Mouse (Mus musculus) E14TG2a.4 (cell line): ENCODE measurements around the gene Galr2.
A peak's percentile ranks its signal among the peaks of the same experiment; 100 is the strongest.

ENCODE experiments used
- H3K27me3 ChIP-seq: 2 replicates; pipeline ENCODE4 v1.6.1; 2014; ENCODE audit warnings: low read length, control low read depth; ENCODE audit not compliant: insufficient read depth
- H3K36me3 ChIP-seq: 2 replicates; pipeline ENCODE4 v1.6.1; 2014; ENCODE audit warnings: low read length, control low read depth; ENCODE audit not compliant: insufficient read depth
- H3K4me1 ChIP-seq: replicated peaks from 2 replicates; pipeline ENCODE4 v1.6.1; 2014; ENCODE audit warnings: low read depth, low read length, control low read depth
- H3K4me3 ChIP-seq: replicated peaks from 2 replicates; pipeline ENCODE4 v1.5.1; 2014; ENCODE audit warnings: mild to moderate bottlenecking, low read length
- H3K9me3 ChIP-seq: 2 replicates; pipeline ENCODE4 v1.6.1; 2014; ENCODE audit warnings: low read length, control low read depth
- CTCF ChIP-seq: conservative IDR thresholded peaks from 2 replicates; pipeline ENCODE4 v1.5.1; 2014; ENCODE audit warnings: low read length
- NANOG ChIP-seq: IDR thresholded peaks from 2 replicates; pipeline ENCODE4 v1.6.1; 2014; ENCODE audit warnings: borderline replicate concordance, low read length, mixed read lengths
- POU5F1 ChIP-seq: IDR thresholded peaks from 2 replicates; pipeline ENCODE4 v1.6.1; 2014; ENCODE audit warnings: low read length, borderline replicate concordance

Gene Galr2

DNA sequence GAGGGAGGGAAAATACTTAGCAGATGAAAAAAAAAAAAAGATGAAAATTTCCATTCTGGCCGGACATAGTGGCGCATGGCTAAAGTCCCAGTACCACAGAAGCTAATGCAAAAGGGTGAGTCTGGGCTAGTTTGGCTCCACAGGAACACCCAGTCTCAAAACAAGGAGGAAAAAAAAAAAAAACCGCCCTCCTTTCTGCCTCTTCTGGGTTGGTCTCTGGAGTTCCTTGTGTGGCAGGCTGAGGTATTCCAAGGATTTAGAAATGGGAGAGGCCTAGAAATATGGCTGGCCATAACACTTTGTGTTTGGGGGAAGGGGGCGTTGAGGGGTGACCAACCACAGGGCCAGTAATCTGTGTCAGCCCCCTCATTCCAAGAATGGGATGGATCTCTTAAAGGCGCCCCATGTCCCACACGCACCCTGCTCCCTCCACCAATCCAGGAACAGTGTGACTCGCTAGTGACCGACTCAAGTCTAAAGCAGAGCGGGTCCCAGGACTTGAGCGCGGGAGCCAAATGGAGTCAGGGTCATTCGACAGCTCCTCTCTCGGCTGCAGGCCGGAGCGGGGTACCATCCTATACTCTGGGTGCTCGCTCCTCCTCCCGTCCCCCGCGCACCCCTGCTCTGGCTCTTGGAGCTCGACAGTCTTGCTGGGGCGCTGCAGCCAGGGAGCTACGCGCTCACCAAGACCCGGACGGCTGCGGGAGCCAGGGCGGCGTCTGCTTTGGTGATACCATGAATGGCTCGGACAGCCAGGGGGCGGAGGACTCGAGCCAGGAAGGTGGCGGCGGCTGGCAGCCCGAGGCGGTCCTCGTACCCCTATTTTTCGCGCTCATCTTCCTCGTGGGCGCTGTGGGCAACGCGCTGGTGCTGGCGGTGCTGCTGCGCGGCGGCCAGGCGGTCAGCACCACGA, at the start of gene Galr2:
TSS of gene Galr2 (plus strand) at position 189 of the 913 bp plus-strand sequence.
- Histone ChIP-seq H3K9me3 (no peaks in the 10 kb centered on the region), H3K4me3 (peak within 1 kb of the TSS; percentile 76), H3K36me3 (no peaks in the 10 kb centered on the region), H3K4me1 (peaks cover 37% of the 10 kb centered on the region), H3K27me3 (peaks cover 66% of the 10 kb centered on the region)
- TF ChIP-seq NANOG (no peak), CTCF (no peak), POU5F1 (no peak)

GRCm38 (mm10) chr11:116232427-116232826, 48.3 kb upstream of the Galr2 start:
- Histone ChIP-seq H3K27me3 (peaks cover 72% of the 10 kb centered on the region), H3K4me3 (peak overlapping the region; percentile 70), H3K36me3 (no peaks in the 10 kb centered on the region), H3K4me1 (peaks cover 58% of the 10 kb centered on the region), H3K9me3 (no peaks in the 10 kb centered on the region)
- TF ChIP-seq NANOG (no peak), POU5F1 (no peak), CTCF (no peak)

DNA sequence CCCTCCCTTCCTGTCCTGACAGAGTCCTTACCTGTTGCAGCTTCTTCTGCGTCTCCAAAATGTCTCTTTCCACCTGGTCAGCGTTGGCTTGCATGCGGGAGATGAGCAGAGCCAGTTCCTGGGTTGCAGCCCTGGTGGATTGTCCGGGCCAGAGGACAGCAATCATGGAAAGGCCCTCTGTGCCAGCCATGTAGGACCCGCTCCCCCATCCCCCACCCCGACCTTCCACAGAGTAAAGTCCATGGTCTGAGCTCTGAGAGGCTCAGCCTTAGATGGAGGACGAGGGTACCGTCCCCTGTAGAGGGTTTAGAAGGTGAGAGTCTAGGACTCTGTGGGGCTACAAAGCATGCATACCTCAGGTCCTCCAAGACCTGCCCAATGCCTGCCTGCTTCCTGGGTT, 45.8 kb upstream of the Galr2 start:
- peaks cover 74% of the 10 kb centered on the region for H3K27me3 ChIP-seq
- TF ChIP-seq CTCF: no peak
- TF ChIP-seq NANOG: no peak
- TF ChIP-seq POU5F1: no peak
- no peaks in the 10 kb centered on the region for H3K9me3 ChIP-seq
- peaks cover 53% of the 10 kb centered on the region for H3K4me1 ChIP-seq
- H3K36me3 ChIP-seq: no peaks in the 10 kb centered on the region
- H3K4me3 ChIP-seq: no peak overlapping the region

GRCm38 (mm10) chr11:116237742-116238395, 42.9 kb upstream of the Galr2 start, which contains the start of gene Evpl:
TSS of gene Evpl (minus strand) at chr11:116238077.
- H3K4me3 ChIP-seq: peak within 1 kb of the TSS; percentile 71
- H3K9me3 ChIP-seq: no peaks in the 10 kb centered on the region
- TF ChIP-seq NANOG: no peak
- no peak for TF ChIP-seq CTCF
- TF ChIP-seq POU5F1: no peak
- 0 out of 2 replicates have a peak, but pooled peaks cover 3% of the 10 kb centered on the region for H3K36me3 ChIP-seq
- peaks cover 48% of the 10 kb centered on the region for H3K4me1 ChIP-seq
- H3K27me3 ChIP-seq: peaks cover 57% of the 10 kb centered on the region

- Histone ChIP-seq H3K27me3 (peaks cover 37% of the 10 kb centered on the region), H3K4me1 (peaks cover 40% of the 10 kb centered on the region), H3K4me3 (no peak overlapping the region), H3K9me3 (no peaks in the 10 kb centered on the region), H3K36me3 (peaks cover 20% of the 10 kb centered on the region)
- TF ChIP-seq POU5F1: no peak
- TF ChIP-seq NANOG: no peak
- no peak for TF ChIP-seq CTCF
Measured at GRCm38 (mm10) chr11:116239797-116240196, 40.9 kb upstream of the Galr2 start.

DNA sequence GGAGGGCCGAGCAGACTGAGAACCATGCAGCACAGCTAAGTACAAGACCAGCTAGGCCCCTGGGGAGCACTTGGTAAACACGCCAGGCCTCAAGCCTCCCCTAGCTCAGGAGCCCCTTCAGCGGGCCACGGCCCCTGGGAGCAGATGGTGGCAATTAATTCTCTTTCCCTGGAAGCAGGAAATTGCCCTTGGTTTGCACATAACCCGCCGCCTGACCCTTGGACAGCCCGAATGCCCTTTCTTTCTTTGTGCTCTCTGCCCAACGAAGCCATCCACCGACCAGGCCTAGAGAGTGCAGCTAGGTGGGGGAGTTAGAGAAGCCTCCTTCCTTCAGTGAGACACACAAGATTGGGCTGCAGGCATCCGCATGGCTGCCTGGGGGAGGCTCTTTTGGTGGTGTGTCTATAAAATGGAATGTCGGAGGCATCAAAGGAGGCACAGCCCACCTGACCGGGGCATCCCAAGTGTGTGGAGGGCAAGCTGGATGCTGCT, 38.9 kb upstream of the Galr2 start:
- Histone ChIP-seq H3K27me3 (peaks cover 21% of the 10 kb centered on the region), H3K9me3 (no peaks in the 10 kb centered on the region), H3K36me3 (peaks cover 40% of the 10 kb centered on the region), H3K4me3 (peak overlapping the region; percentile 49), H3K4me1 (peaks cover 58% of the 10 kb centered on the region)
- TF ChIP-seq POU5F1: no peak
- no peak for TF ChIP-seq CTCF
- no peak for TF ChIP-seq NANOG

DNA sequence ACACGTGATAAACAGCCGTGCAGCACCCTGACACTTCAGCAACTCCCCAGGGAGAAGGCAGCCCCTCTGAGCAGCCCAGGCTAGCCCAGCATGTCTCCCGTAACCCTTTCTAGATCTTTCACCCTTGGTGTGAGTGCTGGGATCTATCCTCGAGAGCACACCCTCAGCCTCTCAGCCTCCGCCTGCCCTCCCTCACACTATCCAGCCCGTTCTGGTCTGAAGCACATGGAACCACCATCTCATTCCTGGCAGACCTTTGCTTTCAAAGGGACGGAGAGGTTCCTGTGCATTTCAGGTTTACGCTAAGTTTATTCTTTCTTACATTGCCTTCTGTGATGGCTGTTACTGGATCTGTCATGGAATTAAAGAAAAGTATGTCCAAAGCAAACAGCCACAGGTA, 36.2 kb upstream of the Galr2 start:
- Histone ChIP-seq H3K36me3 (peaks cover 68% of the 10 kb centered on the region), H3K27me3 (no peaks in the 10 kb centered on the region), H3K9me3 (no peaks in the 10 kb centered on the region), H3K4me1 (peaks cover 66% of the 10 kb centered on the region), H3K4me3 (no peak overlapping the region)
- no peak for TF ChIP-seq POU5F1
- TF ChIP-seq CTCF: no peak
- no peak for TF ChIP-seq NANOG

GRCm38 (mm10) chr11:116245616-116246015, 35.1 kb upstream of the Galr2 start:
- TF ChIP-seq CTCF (no peak), NANOG (no peak), POU5F1 (no peak)
- Histone ChIP-seq H3K27me3 (no peaks in the 10 kb centered on the region), H3K4me1 (peaks cover 63% of the 10 kb centered on the region), H3K4me3 (0 out of 2 replicates have a peak overlapping the region, but pooled peaks have one; percentile 3), H3K36me3 (peaks cover 78% of the 10 kb centered on the region), H3K9me3 (no peaks in the 10 kb centered on the region)
